Mouse (Mus musculus): Measurements from ENCODE around the gene U2af2. TPM values are rescaled to one million over a fixed set of nuclear protein-coding genes. Genes with fewer than 3 reads are reported as not detected.

The U2af2 gene
- total and polyA plus RNA-seq, 3 experiments = 208 to 480 (median 261) TPM

- peaks cover 65% of the 10 kb centered on the region for H3K4me1 ChIP-seq (ENCODE audit: insufficient read depth, low read depth, low read length)
- H3K27me3 ChIP-seq (ENCODE audit: insufficient read depth, low read length) = no peaks in the 10 kb centered on the region
- TF ChIP-seq GATA2 (IDR thresholded peaks at IDR 0.05; ENCODE audit: borderline replicate concordance, low read depth, low read length) (no peak), POLR2AphosphoS5 (IDR thresholded peaks at IDR 0.05; ENCODE audit: insufficient replicate concordance, low read depth, low read length) (no peak), TAL1 (conservative IDR thresholded peaks at IDR 0.05; ENCODE audit: low read depth, low read length) (no peak), GATA1 (IDR thresholded peaks at IDR 0.05; ENCODE audit: borderline replicate concordance, low read length) (no peak), CTCF (IDR thresholded peaks at IDR 0.05; ENCODE audit: low read depth, low read length) (no peak)
- DNase-seq (ENCODE audit: low spot score) (no peak), ATAC-seq (ENCODE audit: extremely low read depth, insufficient number of reproducible peaks, low FRiP score, poor library complexity, severe bottlenecking) (no peak)
- H3K9me3 ChIP-seq (replicated peaks) = no peaks in the 10 kb centered on the region
- H3K4me3 ChIP-seq (ENCODE audit: low read depth, low read length) = no peak overlapping the region
- H3K36me3 ChIP-seq (replicated peaks) = peaks cover 99% of the 10 kb centered on the region
Measured at GRCm38 (mm10) chr7:5092381-5092780, 30.4 kb downstream of the U2af2 start.

- H3K9me3 ChIP-seq (replicated peaks) = no peaks in the 10 kb centered on the region
- DNase-seq (ENCODE audit: low spot score) = no peak
- H3K4me1 ChIP-seq (ENCODE audit: insufficient read depth, low read depth, low read length) = peaks cover 65% of the 10 kb centered on the region
- no peak overlapping the region for H3K4me3 ChIP-seq (ENCODE audit: low read depth, low read length)
- no peak for ATAC-seq (ENCODE audit: extremely low read depth, insufficient number of reproducible peaks, low FRiP score, poor library complexity, severe bottlenecking)
- H3K36me3 ChIP-seq (replicated peaks) = peaks cover 99% of the 10 kb centered on the region
- TF ChIP-seq CTCF (IDR thresholded peaks at IDR 0.05; ENCODE audit: low read depth, low read length) = no peak
- no peak for TF ChIP-seq GATA2 (IDR thresholded peaks at IDR 0.05; ENCODE audit: borderline replicate concordance, low read depth, low read length)
- no peak for TF ChIP-seq GATA1 (IDR thresholded peaks at IDR 0.05; ENCODE audit: borderline replicate concordance, low read length)
- TF ChIP-seq TAL1 (conservative IDR thresholded peaks at IDR 0.05; ENCODE audit: low read depth, low read length) = no peak
- no peak for TF ChIP-seq POLR2AphosphoS5 (IDR thresholded peaks at IDR 0.05; ENCODE audit: insufficient replicate concordance, low read depth, low read length)
- no peaks in the 10 kb centered on the region for H3K27me3 ChIP-seq (ENCODE audit: insufficient read depth, low read length)
Measured at GRCm38 (mm10) chr7:5092831-5093510, 31.0 kb downstream of the U2af2 start.

DNA sequence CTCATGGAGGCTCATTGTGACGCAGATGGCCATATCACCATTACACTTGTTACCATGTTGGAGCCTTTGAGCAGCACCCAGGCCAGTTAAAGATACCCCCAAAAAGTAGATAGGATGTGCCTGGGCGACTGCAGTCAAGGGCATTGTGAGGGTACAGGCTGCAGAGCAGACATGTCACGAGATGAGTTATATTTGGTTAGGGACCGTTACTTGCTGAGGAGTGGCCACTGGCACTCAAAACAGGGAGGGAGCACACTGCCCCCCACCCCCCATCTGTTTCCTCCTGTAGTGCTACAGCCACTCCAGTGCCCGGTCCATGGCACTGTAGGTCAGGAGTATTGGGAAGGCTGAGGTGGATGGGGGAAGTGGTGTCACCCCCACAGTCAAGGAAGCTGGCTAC, 36.8 kb downstream of the U2af2 start:
- ATAC-seq (ENCODE audit: extremely low read depth, insufficient number of reproducible peaks, low FRiP score, poor library complexity, severe bottlenecking) (no peak), DNase-seq (ENCODE audit: low spot score) (no peak)
- Histone ChIP-seq H3K36me3 (replicated peaks) (peaks cover 68% of the 10 kb centered on the region), H3K27me3 (ENCODE audit: insufficient read depth, low read length) (no peaks in the 10 kb centered on the region), H3K9me3 (replicated peaks) (no peaks in the 10 kb centered on the region), H3K4me1 (ENCODE audit: insufficient read depth, low read depth, low read length) (peaks cover 66% of the 10 kb centered on the region), H3K4me3 (ENCODE audit: low read depth, low read length) (no peak overlapping the region)
- TF ChIP-seq GATA2 (IDR thresholded peaks at IDR 0.05; ENCODE audit: borderline replicate concordance, low read depth, low read length) = no peak
- TF ChIP-seq CTCF (IDR thresholded peaks at IDR 0.05; ENCODE audit: low read depth, low read length) = no peak
- TF ChIP-seq TAL1 (conservative IDR thresholded peaks at IDR 0.05; ENCODE audit: low read depth, low read length) = no peak
- TF ChIP-seq GATA1 (IDR thresholded peaks at IDR 0.05; ENCODE audit: borderline replicate concordance, low read length) = no peak
- no peak for TF ChIP-seq POLR2AphosphoS5 (IDR thresholded peaks at IDR 0.05; ENCODE audit: insufficient replicate concordance, low read depth, low read length)

DNA sequence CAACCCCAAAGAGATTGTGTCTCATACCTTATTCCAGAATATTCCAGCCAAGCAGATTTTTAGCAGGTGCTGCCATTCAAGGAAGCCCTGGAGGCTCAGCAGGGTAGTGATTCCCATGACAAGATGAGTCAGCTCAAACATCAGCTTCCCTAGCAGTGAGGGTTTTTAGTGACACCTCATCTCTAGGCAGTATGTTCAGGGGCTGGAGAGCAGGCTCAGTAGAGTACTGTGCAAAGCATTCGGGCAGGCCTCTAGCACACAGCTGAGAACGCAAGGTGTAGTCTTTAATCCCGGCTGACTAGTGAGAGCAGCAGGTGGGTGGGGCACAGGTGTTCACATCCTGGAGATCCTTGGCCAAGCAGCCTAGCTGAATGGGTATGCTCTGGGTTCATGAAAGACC, 37.9 kb downstream of the U2af2 start:
- Histone ChIP-seq H3K4me1 (ENCODE audit: insufficient read depth, low read depth, low read length) (peaks cover 57% of the 10 kb centered on the region), H3K27me3 (ENCODE audit: insufficient read depth, low read length) (no peaks in the 10 kb centered on the region), H3K36me3 (replicated peaks) (peaks cover 57% of the 10 kb centered on the region), H3K9me3 (replicated peaks) (no peaks in the 10 kb centered on the region), H3K4me3 (ENCODE audit: low read depth, low read length) (no peak overlapping the region)
- ATAC-seq (ENCODE audit: extremely low read depth, insufficient number of reproducible peaks, low FRiP score, poor library complexity, severe bottlenecking) (0 out of 2 replicates have a peak, but pooled peaks have one; percentile 24), DNase-seq (ENCODE audit: low spot score) (no peak)
- no peak for TF ChIP-seq GATA1 (IDR thresholded peaks at IDR 0.05; ENCODE audit: borderline replicate concordance, low read length)
- no peak for TF ChIP-seq GATA2 (IDR thresholded peaks at IDR 0.05; ENCODE audit: borderline replicate concordance, low read depth, low read length)
- no peak for TF ChIP-seq TAL1 (conservative IDR thresholded peaks at IDR 0.05; ENCODE audit: low read depth, low read length)
- TF ChIP-seq POLR2AphosphoS5 (IDR thresholded peaks at IDR 0.05; ENCODE audit: insufficient replicate concordance, low read depth, low read length) = no peak
- TF ChIP-seq CTCF (IDR thresholded peaks at IDR 0.05; ENCODE audit: low read depth, low read length) = no peak

DNA sequence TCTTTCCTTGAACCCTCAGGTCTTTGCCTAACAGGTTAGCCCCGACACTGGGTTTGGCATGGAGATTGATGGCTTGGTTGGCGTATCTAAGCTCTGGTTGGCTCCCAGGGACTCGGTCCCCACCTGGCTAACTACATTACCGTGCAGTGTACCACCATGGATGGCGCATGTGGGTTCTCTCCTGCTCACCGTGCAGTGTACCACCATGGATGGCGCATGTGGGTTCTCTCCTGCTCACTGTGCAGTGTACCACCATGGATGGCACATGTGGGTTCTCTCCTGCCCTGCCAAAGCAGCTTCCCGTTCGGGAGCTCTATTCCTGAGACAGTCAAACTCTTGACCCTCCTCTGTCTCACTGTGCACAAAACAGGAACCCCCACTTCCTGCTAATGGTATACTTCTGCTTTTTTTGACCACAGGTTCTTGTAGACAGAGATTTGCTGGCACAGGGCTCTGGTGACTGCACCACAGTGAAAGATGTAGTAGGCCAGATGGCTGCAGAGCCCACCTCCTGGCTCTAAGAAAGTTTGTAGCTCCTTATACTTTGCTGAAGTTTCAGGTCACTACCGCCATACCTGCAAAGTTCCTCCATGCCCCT, 39.2 kb downstream of the U2af2 start:
- H3K4me1 ChIP-seq (ENCODE audit: insufficient read depth, low read depth, low read length) = peaks cover 50% of the 10 kb centered on the region
- ATAC-seq (ENCODE audit: extremely low read depth, insufficient number of reproducible peaks, low FRiP score, poor library complexity, severe bottlenecking) (peak; percentile 84), DNase-seq (ENCODE audit: low spot score) (peak; percentile 71)
- H3K9me3 ChIP-seq (replicated peaks) = no peaks in the 10 kb centered on the region
- H3K27me3 ChIP-seq (ENCODE audit: insufficient read depth, low read length) = no peaks in the 10 kb centered on the region
- H3K36me3 ChIP-seq (replicated peaks) = peaks cover 44% of the 10 kb centered on the region
- TF ChIP-seq POLR2AphosphoS5 (IDR thresholded peaks at IDR 0.05; ENCODE audit: insufficient replicate concordance, low read depth, low read length) (no peak), GATA1 (IDR thresholded peaks at IDR 0.05; ENCODE audit: borderline replicate concordance, low read length) (no peak), GATA2 (IDR thresholded peaks at IDR 0.05; ENCODE audit: borderline replicate concordance, low read depth, low read length) (no peak), CTCF (IDR thresholded peaks at IDR 0.05; ENCODE audit: low read depth, low read length) (no peak), TAL1 (conservative IDR thresholded peaks at IDR 0.05; ENCODE audit: low read depth, low read length) (no peak)
- H3K4me3 ChIP-seq (ENCODE audit: low read depth, low read length) = peak overlapping the region; percentile 51; the same call in 1 of the 2 replicates

DNA sequence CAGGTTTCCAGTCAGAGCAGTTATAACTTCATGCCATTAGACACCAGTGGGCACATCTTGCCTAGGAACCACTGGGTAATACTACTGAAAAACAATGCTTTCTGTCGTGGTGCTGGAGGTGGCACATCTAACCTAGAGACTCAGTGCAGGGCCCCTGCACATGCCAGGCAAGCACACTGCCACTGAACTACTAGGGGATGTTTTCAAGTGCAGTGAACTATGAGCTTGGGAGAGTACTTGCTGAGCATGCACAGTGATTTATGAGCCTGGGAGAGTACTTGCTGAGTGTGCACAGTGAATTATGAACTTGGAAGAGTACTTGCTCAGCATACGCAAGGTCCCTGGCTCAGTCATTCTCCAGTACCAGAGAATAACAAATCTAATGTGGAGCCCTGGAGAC, 40.6 kb downstream of the U2af2 start:
- Histone ChIP-seq H3K4me1 (ENCODE audit: insufficient read depth, low read depth, low read length) (peaks cover 42% of the 10 kb centered on the region), H3K4me3 (ENCODE audit: low read depth, low read length) (no peak overlapping the region), H3K36me3 (replicated peaks) (peaks cover 30% of the 10 kb centered on the region), H3K9me3 (replicated peaks) (no peaks in the 10 kb centered on the region), H3K27me3 (ENCODE audit: insufficient read depth, low read length) (no peaks in the 10 kb centered on the region)
- no peak for TF ChIP-seq POLR2AphosphoS5 (IDR thresholded peaks at IDR 0.05; ENCODE audit: insufficient replicate concordance, low read depth, low read length)
- ATAC-seq (ENCODE audit: extremely low read depth, insufficient number of reproducible peaks, low FRiP score, poor library complexity, severe bottlenecking) = no peak
- no peak for DNase-seq (ENCODE audit: low spot score)

Data from G1E (cell line).